Mouse (Mus musculus) gastrocnemius, adult 2 months (tissue): Measurements from ENCODE around the gene Usp20. TPM values are rescaled to one million over a fixed set of nuclear protein-coding genes. Genes with fewer than 3 reads are reported as not detected.

ENCODE experiments used
- DNase-seq: peaks from one replicate; pipeline ENCODE4 v3.0.0; 2022
- H3K27ac ChIP-seq: fragments of 200-600 bp; 2 replicates; pipeline ENCODE4 v1.8.1; 2022; ENCODE audit warnings: mild to moderate bottlenecking
- H3K4me3 ChIP-seq: fragments of 200-600 bp; 2 replicates; pipeline ENCODE4 v1.8.1; 2022; ENCODE audit warnings: mild to moderate bottlenecking, moderate library complexity
- CTCF ChIP-seq: fragments of 200-600 bp; IDR thresholded peaks from 2 replicates; pipeline ENCODE4 v1.8.1; 2022; ENCODE audit warnings: antibody characterized with exemption, mild to moderate bottlenecking, moderate library complexity
- intact Hi-C: fragments of 180-260 bp; cut with DNase I; formaldehyde crosslinking; loops from one replicate; pipeline ENCODE4 v1.15.1; 2025
- total RNA-seq, 2 experiments: library from RNA; stranded (reverse); gene quantifications; 2 replicates each; pipeline ENCODE4 v1.2.3; 2021

Gene Usp20
- total RNA-seq, 2 experiments from 2014 or later = 8.7 to 10.6 TPM

GRCm38 (mm10) chr2:31025458-31025857 lies 43.4 kb downstream of the Usp20 start:
- Histone ChIP-seq H3K27ac (no peak overlapping the region), H3K4me3 (no peak overlapping the region)
- no peak for TF ChIP-seq CTCF
- intact Hi-C loops = loop anchor here (2.0 to 10.0 kb wide), 2 partner anchors 265 to 359 kb away; no protein-coding TSS in a partner anchor
- peak; percentile 21 for DNase-seq

- intact Hi-C loops = loop anchor here (10.0 kb wide), 1 partner anchor 358 kb away; no protein-coding TSS in a partner anchor
Observed at GRCm38 (mm10) chr2:31026642-31027041, 44.6 kb downstream of the Usp20 start.

DNA sequence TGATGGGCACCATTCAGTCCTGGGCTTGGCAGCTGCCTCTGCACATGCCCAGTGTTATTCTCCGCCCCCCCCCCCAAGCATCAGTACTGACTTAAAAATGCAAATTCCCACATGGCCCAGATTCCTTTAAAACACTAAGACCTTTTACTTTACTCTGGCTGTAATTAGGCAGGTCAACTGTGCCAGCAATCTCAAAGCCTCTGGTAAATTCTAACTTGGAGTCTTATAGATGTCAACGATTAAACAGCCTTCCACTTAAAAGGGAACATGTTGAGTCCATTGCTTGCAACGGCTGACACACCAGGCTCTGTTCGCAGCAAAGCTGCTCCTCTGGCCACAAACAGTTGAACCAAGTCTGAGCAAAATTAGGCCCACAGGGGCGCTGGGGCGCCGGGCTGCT lies 49.9 kb downstream of the Usp20 start:
- no peak for TF ChIP-seq CTCF
- H3K4me3 ChIP-seq = no peak overlapping the region
- DNase-seq = no peak
- intact Hi-C loops = no loop called here
- H3K27ac ChIP-seq = no peak overlapping the region

More at GRCm38 (mm10) chr2:31026642-31027041, 44.6 kb downstream of the Usp20 start:
- Histone ChIP-seq H3K4me3 (no peak overlapping the region), H3K27ac (no peak overlapping the region)
- no peak for TF ChIP-seq CTCF
- no peak for DNase-seq

DNA sequence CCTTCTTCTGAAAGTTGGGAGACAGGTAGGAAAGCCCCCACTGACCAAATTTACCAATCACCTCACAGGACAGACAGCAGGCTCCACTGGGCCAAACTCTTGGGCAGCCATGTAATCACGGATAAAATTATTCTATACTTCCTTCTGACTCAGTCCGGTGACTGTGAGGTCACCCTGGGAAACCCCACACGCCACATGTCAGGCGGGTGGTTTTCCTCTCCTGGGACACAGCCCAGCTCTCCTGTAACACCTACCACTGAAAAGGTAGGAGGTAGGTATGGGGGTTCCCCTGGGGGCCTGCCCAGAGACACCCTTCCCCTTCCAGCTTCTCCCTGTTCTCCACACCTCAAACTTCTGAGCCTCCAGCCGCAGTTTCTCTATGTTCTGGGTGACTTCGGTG lies 54.7 kb downstream of the Usp20 start:
- TF ChIP-seq CTCF = no peak
- Histone ChIP-seq H3K27ac (no peak overlapping the region), H3K4me3 (no peak overlapping the region)
- DNase-seq = no peak
- intact Hi-C loops = no loop called here

DNA sequence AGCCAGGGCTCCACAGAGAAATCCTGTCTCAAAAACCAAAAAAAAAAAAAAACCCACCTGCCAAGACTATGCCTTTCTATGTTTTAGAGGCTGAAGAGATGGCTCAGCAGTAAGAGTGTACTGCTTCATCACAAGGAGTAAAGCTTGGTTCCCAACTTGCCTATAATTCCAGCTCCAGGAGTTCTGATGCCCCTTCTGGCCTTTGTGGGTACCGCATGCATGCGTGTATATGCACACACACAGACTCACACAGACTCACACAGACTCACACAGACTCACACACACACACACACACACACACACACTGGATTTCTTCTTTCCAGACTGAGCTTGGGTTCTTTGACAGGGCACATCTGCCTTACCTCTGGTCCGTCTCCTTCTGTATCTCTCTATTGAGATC lies 58.0 kb downstream of the Usp20 start:
- Histone ChIP-seq H3K4me3 (no peak overlapping the region), H3K27ac (no peak overlapping the region)
- no peak for DNase-seq
- TF ChIP-seq CTCF = no peak
- intact Hi-C loops = no loop called here

DNA sequence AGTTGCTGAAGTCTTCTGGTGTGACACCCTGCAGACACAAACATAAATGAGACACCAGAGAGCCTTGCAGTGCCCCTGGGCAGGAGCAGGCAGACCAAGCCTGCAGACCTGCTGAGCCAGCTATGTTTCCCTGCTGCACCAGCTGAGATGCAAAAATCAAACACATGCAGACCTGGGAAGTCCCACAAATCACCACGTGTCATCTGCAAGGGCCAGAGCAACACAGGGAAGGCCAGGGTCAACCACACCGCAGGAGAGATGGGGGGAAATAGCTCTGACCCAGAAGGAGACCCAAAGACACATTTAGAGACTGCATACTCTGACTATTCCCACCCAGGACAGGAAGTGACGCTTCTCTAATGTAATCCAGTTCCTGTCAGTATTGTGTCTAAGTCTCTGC lies 58.4 kb downstream of the Usp20 start:
- Histone ChIP-seq H3K27ac (no peak overlapping the region), H3K4me3 (no peak overlapping the region)
- intact Hi-C loops = no loop called here
- TF ChIP-seq CTCF = no peak
- DNase-seq = no peak

- intact Hi-C loops = no loop called here
Observed at GRCm38 (mm10) chr2:31041386-31041785, 59.3 kb downstream of the Usp20 start.

GRCm38 (mm10) chr2:31042881-31043280 lies 60.8 kb downstream of the Usp20 start:
- intact Hi-C loops = no loop called here
- DNase-seq = no peak
- no peak overlapping the region for H3K27ac ChIP-seq
- H3K4me3 ChIP-seq = no peak overlapping the region
- TF ChIP-seq CTCF = no peak

More at GRCm38 (mm10) chr2:31041386-31041785, 59.3 kb downstream of the Usp20 start:
- TF ChIP-seq CTCF = no peak
- no peak overlapping the region for H3K4me3 ChIP-seq
- no peak for DNase-seq
- H3K27ac ChIP-seq = no peak overlapping the region

- intact Hi-C loops = no loop called here
Observed at GRCm38 (mm10) chr2:31043856-31044255, 61.8 kb downstream of the Usp20 start.

GRCm38 (mm10) chr2:31048037-31048436 lies 66.0 kb downstream of the Usp20 start:
- no peak for TF ChIP-seq CTCF
- no peak for DNase-seq
- no peak overlapping the region for H3K27ac ChIP-seq
- intact Hi-C loops = no loop called here
- H3K4me3 ChIP-seq = no peak overlapping the region

More at GRCm38 (mm10) chr2:31043856-31044255, 61.8 kb downstream of the Usp20 start:
- Histone ChIP-seq H3K4me3 (no peak overlapping the region), H3K27ac (no peak overlapping the region)
- TF ChIP-seq CTCF = no peak
- no peak for DNase-seq

GRCm38 (mm10) chr2:31052441-31052840 lies 70.4 kb downstream of the Usp20 start:
- no peak for DNase-seq
- Histone ChIP-seq H3K27ac (no peak overlapping the region), H3K4me3 (no peak overlapping the region)
- intact Hi-C loops = no loop called here
- no peak for TF ChIP-seq CTCF

- no peak for TF ChIP-seq CTCF
- intact Hi-C loops = no loop called here
- no peak overlapping the region for H3K4me3 ChIP-seq
- H3K27ac ChIP-seq = no peak overlapping the region
- no peak for DNase-seq
Observed at GRCm38 (mm10) chr2:31053426-31053825, 71.3 kb downstream of the Usp20 start.

DNA sequence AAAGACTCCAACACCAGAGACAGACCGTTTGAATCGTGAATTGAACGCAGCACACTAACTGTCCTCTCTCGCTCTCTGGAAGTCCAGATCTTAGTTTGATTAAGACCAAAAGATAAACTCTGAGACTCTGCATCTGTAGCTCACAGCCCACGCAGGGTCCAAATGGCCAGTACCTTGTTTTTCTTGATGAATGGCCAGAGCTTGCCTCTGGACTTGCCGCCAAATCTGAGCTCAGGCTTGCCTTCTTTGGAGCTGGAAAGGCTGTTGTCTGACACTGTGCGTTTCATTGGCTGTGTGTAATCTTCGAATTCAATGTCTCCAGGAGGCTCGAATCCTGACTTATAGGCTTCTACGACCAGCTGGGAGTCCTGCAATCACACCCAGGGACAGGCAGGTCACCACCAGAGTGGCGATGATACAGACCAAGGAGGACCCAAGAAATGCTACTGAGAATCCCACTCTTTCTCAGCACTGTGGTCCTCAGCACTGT lies 71.8 kb downstream of the Usp20 start:
- intact Hi-C loops = no loop called here
- TF ChIP-seq CTCF = no peak
- DNase-seq = no peak
- Histone ChIP-seq H3K4me3 (no peak overlapping the region), H3K27ac (no peak overlapping the region)

DNA sequence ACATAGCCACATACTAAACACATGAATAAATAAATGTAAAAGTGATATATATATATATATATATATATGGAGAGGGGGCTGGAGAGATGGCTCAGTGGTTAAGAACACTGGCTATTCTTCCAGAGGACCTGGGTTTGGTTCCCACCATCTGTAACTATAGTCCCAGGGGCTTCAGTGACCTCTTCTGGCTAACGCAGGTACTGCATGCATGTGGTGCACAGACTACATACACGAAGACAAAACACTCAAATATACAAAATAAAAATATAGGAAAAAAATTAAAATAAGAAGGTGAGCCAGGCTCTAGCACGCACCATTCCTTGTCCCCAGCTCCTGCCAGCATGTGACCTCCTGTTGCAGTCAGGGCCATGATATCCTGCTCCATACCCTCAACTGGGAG lies 74.0 kb downstream of the Usp20 start:
- intact Hi-C loops = no loop called here
- Histone ChIP-seq H3K27ac (no peak overlapping the region), H3K4me3 (no peak overlapping the region)
- no peak for DNase-seq
- peak; percentile 34; the same call in 1 of the 2 replicates for TF ChIP-seq CTCF
